Mouse (Mus musculus) myocyte (in vitro differentiated cells): ENCODE data around the gene C2cd4c.

Source experiments
- CEBPB ChIP-seq: IDR thresholded peaks from 2 replicates; pipeline ENCODE4 v1.6.1; 2011; ENCODE audit warnings: mild to moderate bottlenecking, moderate library complexity; ENCODE audit not compliant: poor library complexity, insufficient read depth, severe bottlenecking
- E2F4 ChIP-seq: IDR thresholded peaks from one replicate; pipeline ENCODE4 v1.6.1; 2011; ENCODE audit warnings: mild to moderate bottlenecking, control low read depth, moderate library complexity; ENCODE audit not compliant: insufficient read depth
- MAX ChIP-seq: IDR thresholded peaks from one replicate; pipeline ENCODE4 v1.6.1; 2011; ENCODE audit warnings: low read depth, mild to moderate bottlenecking, control low read depth
- MYOD1 ChIP-seq, 3 experiments: IDR thresholded peaks; one replicate each; pipeline ENCODE4 v1.6.1; 2011; ENCODE audit warnings: control low read depth in 2 of 3, low read depth in 2 of 3, mild to moderate bottlenecking in 2 of 3, moderate library complexity in 1 of 3; ENCODE audit not compliant: insufficient read length in 2 of 3, control insufficient read depth in 1 of 3
- POLR2A ChIP-seq: IDR thresholded peaks from one replicate; pipeline ENCODE4 v1.6.1; 2011; ENCODE audit warnings: low read depth, mild to moderate bottlenecking, control low read depth, moderate library complexity; ENCODE audit not compliant: insufficient read length
- POLR2AphosphoS2 ChIP-seq: IDR thresholded peaks from one replicate; pipeline ENCODE4 v1.6.1; 2011; ENCODE audit warnings: low read depth, control low read depth; ENCODE audit not compliant: insufficient read length
- REST ChIP-seq: IDR thresholded peaks from one replicate; pipeline ENCODE4 v1.6.1; 2011; ENCODE audit warnings: mild to moderate bottlenecking, control low read depth, moderate library complexity; ENCODE audit not compliant: insufficient read depth, insufficient read length
- SRF ChIP-seq: IDR thresholded peaks from one replicate; pipeline ENCODE4 v1.6.1; 2011; ENCODE audit warnings: low read depth; ENCODE audit not compliant: control insufficient read depth, insufficient read length
- TCF12 ChIP-seq: IDR thresholded peaks from one replicate; pipeline ENCODE4 v1.6.1; 2011; ENCODE audit warnings: mild to moderate bottlenecking, control low read depth; ENCODE audit not compliant: poor library complexity, insufficient read depth, severe bottlenecking
- TCF3 ChIP-seq: IDR thresholded peaks from one replicate; pipeline ENCODE4 v1.6.1; 2011; ENCODE audit warnings: low read depth, control low read depth; ENCODE audit not compliant: insufficient read length
- USF1 ChIP-seq: IDR thresholded peaks from one replicate; pipeline ENCODE4 v1.6.1; 2011; ENCODE audit warnings: low read depth, mild to moderate bottlenecking, control low read depth, moderate library complexity

GRCm38 (mm10) chr10:79645711-79646110 lies 31.9 kb upstream of the C2cd4c start, which contains the start of gene Odf3l2:
- TF ChIP-seq MAX (no peak), POLR2A (no peak), CEBPB (no peak), SRF (no peak), E2F4 (no peak), TCF12 (no peak), USF1 (no peak), POLR2AphosphoS2 (no peak), REST (no peak), MYOD1 (IDR thresholded peaks at IDR 0.05; ENCODE audit: control insufficient read depth in 1 of 3, insufficient read length in 2 of 3, low read depth in 2 of 3) (no peak), TCF3 (no peak)
